21 mouse cellular contexts compared by ENCODE assay signal in genomic region chr8:128148351-128148942, GRCm38 (mm10).
DNase-seq lines count a peak whose midpoint lies in the region; ATAC-seq and TF ChIP-seq lines count a peak whose summit lies in the region.
"Had no signal": no experiment of that assay in that cellular context is flagged by ENCODE, and none has a peak within 500 bp of the region (broad histone marks: within the 10 kb centered on the region; RNA-seq: fewer than 3 reads in every experiment).

No protein-coding gene starts in this region.

- no peak for ATAC-seq in lung, embryonic 14.5 days (ENCODE audit: insufficient read depth)
- no peak for ATAC-seq in midbrain, embryonic 14.5 days (ENCODE audit: low FRiP score, low TSS enrichment)
- ATAC-seq: forebrain, postnatal 0 days; hindbrain, embryonic 16.5 days had no signal

- TF ChIP-seq CTCF in lung, embryonic 14.5 days (IDR thresholded peaks at IDR 0.05; ENCODE audit: low read depth), result no peak
- TF ChIP-seq CTCF in lung, adult 2 months (IDR thresholded peaks at IDR 0.05; ENCODE audit: insufficient read depth, low read length), result no peak

- no peak overlapping the region for H3K4me2 ChIP-seq in lung, embryonic 14.5 days
- no peak overlapping the region for H3K4me2 ChIP-seq in midbrain, embryonic 14.5 days (ENCODE audit: low read length)
- H3K4me2 ChIP-seq: heart, embryonic 11.5 days; midbrain, embryonic 12.5 days; neural tube, embryonic 15.5 days had no signal

- no peaks in the 10 kb centered on the region for H3K9me3 ChIP-seq in lung, embryonic 14.5 days (ENCODE audit: low read depth, low read length)
- H3K9me3 ChIP-seq in midbrain, embryonic 14.5 days (ENCODE audit: control insufficient read depth, low read length), result no peaks in the 10 kb centered on the region
- H3K9me3 ChIP-seq: forebrain, embryonic 10.5 days; midbrain, embryonic 12.5 days; neural tube, embryonic 15.5 days had no signal

- H3K4me1 ChIP-seq in lung, embryonic 14.5 days (ENCODE audit: insufficient read depth), result no peaks in the 10 kb centered on the region
- no peaks in the 10 kb centered on the region for H3K4me1 ChIP-seq in lung, adult 2 months (ENCODE audit: control insufficient read depth, insufficient read depth, low read length)
- H3K4me1 ChIP-seq in midbrain, embryonic 14.5 days (ENCODE audit: control insufficient read depth, insufficient read depth, low read length), result no peaks in the 10 kb centered on the region
- H3K4me1 ChIP-seq: forebrain, embryonic 10.5 days; midbrain, embryonic 12.5 days; neural tube, embryonic 15.5 days had no signal

- no peak overlapping the region for H3K9ac ChIP-seq in lung, embryonic 14.5 days
- no peak overlapping the region for H3K9ac ChIP-seq in midbrain, embryonic 14.5 days (replicated peaks; ENCODE audit: low read length)
- H3K9ac ChIP-seq: forebrain, postnatal 0 days; liver, embryonic 14.5 days; midbrain, embryonic 12.5 days; neural tube, embryonic 15.5 days had no signal

- no peak overlapping the region for H3K4me3 ChIP-seq in lung, embryonic 14.5 days (ENCODE audit: low read depth, low read length)
- no peak overlapping the region for H3K4me3 ChIP-seq in lung, adult 2 months (replicated peaks; ENCODE audit: extremely low read depth, low read depth, low read length)
- H3K4me3 ChIP-seq in macrophage (ENCODE audit: inconsistent target), result no peak overlapping the region
- no peak overlapping the region for H3K4me3 ChIP-seq in midbrain, embryonic 14.5 days (replicated peaks; ENCODE audit: low read depth, low read length)
- H3K4me3 ChIP-seq: forebrain, embryonic 10.5 days; midbrain, embryonic 12.5 days; neural tube, embryonic 15.5 days had no signal

- H3K27ac ChIP-seq in lung, embryonic 14.5 days (ENCODE audit: low read depth), result no peak overlapping the region
- H3K27ac ChIP-seq in macrophage, result peak overlapping the region; percentile 46
- no peak overlapping the region for H3K27ac ChIP-seq in midbrain, embryonic 14.5 days (replicated peaks; ENCODE audit: low read depth, low read length)
- H3K27ac ChIP-seq: forebrain, embryonic 10.5 days; kidney, postnatal 0 days; liver, embryonic 14.5 days; midbrain, embryonic 12.5 days; neural tube, embryonic 15.5 days had no signal

- DNase-seq in lung, embryonic 14.5 days, result peak; percentile 22
- no peak for DNase-seq in lung, adult 2 months
- peak; percentile 14 for DNase-seq in thymus, postnatal 25 days
- no peak for DNase-seq in thymus, postnatal 10 days (ENCODE audit: low spot score in 2 of 2)
- DNase-seq in splenic B cell, adult 2 months (ENCODE audit: low read depth, low spot score), result peak; percentile 28
- no peak for DNase-seq in cerebellum, adult 18-20 months
- no peak for DNase-seq in midbrain, embryonic 14.5 days
- DNase-seq: adrenal gland, postnatal 10 days; cerebellum, adult 11 months; cerebellum, postnatal 25 days; forebrain, postnatal 0 days; kidney, adult 11 months; right cerebral cortex, postnatal 14 days had no signal

- TF ChIP-seq POLR2A in lung, adult 2 months (IDR thresholded peaks at IDR 0.05; ENCODE audit: borderline replicate concordance, extremely low read depth, low read depth, low read length), result no peak

- H3K36me3 ChIP-seq in lung, embryonic 14.5 days (ENCODE audit: insufficient read depth), result no peaks in the 10 kb centered on the region
- no peaks in the 10 kb centered on the region for H3K36me3 ChIP-seq in macrophage (ENCODE audit: inconsistent target)
- H3K36me3 ChIP-seq in splenic B cell, adult 2 months (ENCODE audit: control insufficient read depth, insufficient read depth, low read length, poor library complexity, severe bottlenecking), result no peaks in the 10 kb centered on the region
- no peaks in the 10 kb centered on the region for H3K36me3 ChIP-seq in midbrain, embryonic 14.5 days (ENCODE audit: control insufficient read depth, insufficient read depth, low read length)
- H3K36me3 ChIP-seq: forebrain, embryonic 10.5 days; midbrain, embryonic 12.5 days; neural tube, embryonic 15.5 days had no signal

- no peaks in the 10 kb centered on the region for H3K27me3 ChIP-seq in lung, embryonic 14.5 days (ENCODE audit: insufficient read depth, low read length)
- H3K27me3 ChIP-seq in splenic B cell, adult 2 months (ENCODE audit: control insufficient read depth, insufficient read depth, low read length, poor library complexity, severe bottlenecking), result no peaks in the 10 kb centered on the region
- no peaks in the 10 kb centered on the region for H3K27me3 ChIP-seq in midbrain, embryonic 14.5 days (ENCODE audit: control insufficient read depth, insufficient read depth, low read length)
- H3K27me3 ChIP-seq: midbrain, embryonic 12.5 days; neural tube, embryonic 15.5 days had no signal

- 67% methylated on average over 3 of the region's 3 CpGs for WGBS in lung, embryonic 14.5 days
- WGBS in lung, adult 2 months, result 49% methylated on average over 3 of the region's 3 CpGs
- 12% methylated on average over 3 of the region's 3 CpGs for WGBS in macrophage (ENCODE audit: missing documents)
- WGBS in midbrain, embryonic 14.5 days, result 85% methylated on average over 3 of the region's 3 CpGs

- no peaks in the 10 kb centered on the region; the same call in 1 of the 2 replicates for H3K79me2 ChIP-seq in macrophage (ENCODE audit: inconsistent target)

Comparison
In these comparisons a context has a peak if more than half of its experiments do, and no peak if none do; other contexts are left out.
1. DNase-seq: peak in lung, embryonic 14.5 days (single experiment), thymus, postnatal 25 days (single experiment) and splenic B cell, adult 2 months (single experiment); none in lung, adult 2 months (single experiment), thymus, postnatal 10 days (0 of 2), cerebellum, adult 18-20 months (0 of 2) and midbrain, embryonic 14.5 days (single experiment).